Mouse (Mus musculus): Measurements from ENCODE around the gene Pxmp4.

- TF ChIP-seq POLR2A (IDR thresholded peaks at IDR 0.05; ENCODE audit: low read depth, low read length) (no peak), CTCF (IDR thresholded peaks at IDR 0.05; ENCODE audit: borderline replicate concordance, insufficient read depth, low read length) (no peak)
Measured at GRCm38 (mm10) chr2:154633876-154634644, 30.6 kb upstream of the Pxmp4 start.

Data from embryonic fibroblast, embryonic 13.5 days (primary cell).